Mouse (Mus musculus) CH12.LX (cell line): ENCODE measurements around the gene Ubiad1. TPM values are rescaled to one million over a fixed set of nuclear protein-coding genes. Genes with fewer than 3 reads are reported as not detected.
A peak's percentile ranks its signal among the peaks of the same experiment; 100 is the strongest.

ENCODE experiments used
- DNase-seq: peaks from one replicate; pipeline ENCODE4 v3.0.0-alpha.2; 2013; ENCODE audit errors: extremely low read depth
- H3K27ac ChIP-seq: 2 replicates; pipeline ENCODE4 v1.5.1; 2012; ENCODE audit warnings: low read depth, mild to moderate bottlenecking, control low read depth, moderate library complexity; ENCODE audit not compliant: insufficient read depth
- H3K27me3 ChIP-seq: replicated peaks from 2 replicates; pipeline ENCODE3; 2012; ENCODE audit warnings: inconsistent platforms
- H3K36me3 ChIP-seq, 2 experiments: replicated peaks in 1 of 2; 2 replicates each; pipeline versions ENCODE3 to v1.6.1; 2012; ENCODE audit warnings: inconsistent platforms in 1 of 2, low read length in 1 of 2, mild to moderate bottlenecking in 1 of 2, mixed read lengths in 1 of 2, moderate library complexity in 1 of 2; ENCODE audit not compliant: control insufficient read depth in 1 of 2, insufficient read depth in 1 of 2
- H3K4me1 ChIP-seq, 2 experiments: 2 replicates each; pipeline ENCODE4 v1.6.1; 2012; ENCODE audit warnings: inconsistent platforms in 1 of 2, moderate library complexity in 1 of 2; ENCODE audit not compliant: insufficient read depth in 2 of 2, control insufficient read depth in 1 of 2
- H3K4me2 ChIP-seq: 2 replicates; pipeline ENCODE4 v1.6.1; 2012; ENCODE audit warnings: low read depth, mild to moderate bottlenecking, control low read depth; ENCODE audit not compliant: poor library complexity, insufficient read depth, severe bottlenecking
- H3K4me3 ChIP-seq, 3 experiments: fragments of 150-350 bp in 1 of 3; sonication (generic) in 1 of 3; replicated peaks in 1 of 3; 2 replicates each; pipeline versions ENCODE3 to v1.5.1; 2011 to 2012; ENCODE audit warnings: low read depth in 2 of 3, low read length in 2 of 3, mild to moderate bottlenecking in 2 of 3, moderate library complexity in 2 of 3, control low read depth in 1 of 3, improper control_type of control experiment in 1 of 3, inconsistent platforms in 1 of 3, mixed read lengths in 1 of 3; ENCODE audit not compliant: poor library complexity in 1 of 3
- H3K79me2 ChIP-seq: replicated peaks from 2 replicates; pipeline ENCODE4 v1.6.1; 2012; ENCODE audit warnings: mild to moderate bottlenecking, moderate library complexity; ENCODE audit not compliant: control insufficient read depth, poor library complexity, insufficient read depth, severe bottlenecking; ENCODE audit errors: extremely low read depth
- H3K9ac ChIP-seq: 2 replicates; pipeline ENCODE4 v1.6.1; 2012; ENCODE audit warnings: low read depth, mild to moderate bottlenecking, control low read depth, moderate library complexity; ENCODE audit not compliant: insufficient read depth
- H3K9me3 ChIP-seq: replicated peaks from 2 replicates; pipeline ENCODE3; 2012; ENCODE audit warnings: low read length, inconsistent platforms, mixed read lengths
- CHD2 ChIP-seq: IDR thresholded peaks from 2 replicates; pipeline ENCODE4 v1.6.1; 2011; ENCODE audit warnings: low read length, improper control_type of control experiment
- CTCF ChIP-seq, 2 experiments: IDR thresholded peaks in 1 of 2; conservative IDR thresholded peaks in 1 of 2; 2 replicates each; pipeline ENCODE4 v1.5.1; 2011 to 2012; ENCODE audit warnings: low read depth in 2 of 2, low read length in 2 of 2, improper control_type of control experiment in 1 of 2, inconsistent platforms in 1 of 2, mild to moderate bottlenecking in 1 of 2, moderate library complexity in 1 of 2
- EP300 ChIP-seq: IDR thresholded peaks from 2 replicates; pipeline ENCODE4 v1.6.1; 2011; ENCODE audit warnings: low read length, improper control_type of control experiment
- HCFC1 ChIP-seq: IDR thresholded peaks from 2 replicates; pipeline ENCODE4 v1.6.1; 2012; ENCODE audit warnings: low read depth, mild to moderate bottlenecking, inconsistent platforms, low read length, improper control_type of control experiment
- IRF4 ChIP-seq: IDR thresholded peaks from 2 replicates; pipeline ENCODE4 v1.6.1; 2014; ENCODE audit warnings: low read depth, mild to moderate bottlenecking, inconsistent platforms, low read length, improper control_type of control experiment
- JUN ChIP-seq: IDR thresholded peaks from 2 replicates; pipeline ENCODE4 v1.6.1; 2011; ENCODE audit warnings: low read depth, mild to moderate bottlenecking, low read length, improper control_type of control experiment, moderate library complexity; ENCODE audit not compliant: insufficient read depth
- KAT2A ChIP-seq: IDR thresholded peaks from 2 replicates; pipeline ENCODE4 v1.6.1; 2012; ENCODE audit warnings: low read length, improper control_type of control experiment, inconsistent platforms; ENCODE audit not compliant: insufficient replicate concordance
- MAFK ChIP-seq: IDR thresholded peaks from 2 replicates; pipeline ENCODE4 v1.6.1; 2011; ENCODE audit warnings: low read length, improper control_type of control experiment; ENCODE audit not compliant: insufficient replicate concordance
- MAZ ChIP-seq: IDR thresholded peaks from 2 replicates; pipeline ENCODE4 v1.6.1; 2012; ENCODE audit warnings: low read depth, mild to moderate bottlenecking, inconsistent platforms, low read length, improper control_type of control experiment, moderate library complexity
- MEF2A ChIP-seq: IDR thresholded peaks from 2 replicates; pipeline ENCODE4 v1.6.1; 2014; ENCODE audit warnings: low read depth, mild to moderate bottlenecking, inconsistent platforms, low read length, improper control_type of control experiment, borderline replicate concordance
- MXI1 ChIP-seq: IDR thresholded peaks from 2 replicates; pipeline ENCODE4 v1.6.1; 2011; ENCODE audit warnings: mild to moderate bottlenecking, low read depth, low read length, improper control_type of control experiment
- NELFE ChIP-seq: IDR thresholded peaks from 2 replicates; pipeline ENCODE4 v1.6.1; 2011; ENCODE audit warnings: low read depth, low read length, improper control_type of control experiment
- RAD21 ChIP-seq: IDR thresholded peaks from 2 replicates; pipeline ENCODE4 v1.6.1; 2011; ENCODE audit warnings: low read depth, mild to moderate bottlenecking, low read length, improper control_type of control experiment, moderate library complexity
- SMC3 ChIP-seq: IDR thresholded peaks from 2 replicates; pipeline ENCODE4 v1.6.1; 2011; ENCODE audit warnings: low read depth, low read length, improper control_type of control experiment
- TCF12 ChIP-seq: IDR thresholded peaks from 2 replicates; pipeline ENCODE4 v1.6.1; 2014; ENCODE audit warnings: low read depth, mild to moderate bottlenecking, inconsistent platforms, low read length, improper control_type of control experiment
- ZC3H11A ChIP-seq: IDR thresholded peaks from 2 replicates; pipeline ENCODE4 v1.6.1; 2012; ENCODE audit warnings: low read depth, mild to moderate bottlenecking, inconsistent platforms, low read length, improper control_type of control experiment
- ZMIZ1 ChIP-seq: IDR thresholded peaks from 2 replicates; pipeline ENCODE4 v1.6.1; 2012; ENCODE audit warnings: low read depth, mild to moderate bottlenecking, inconsistent platforms, low read length, improper control_type of control experiment
- dilution Hi-C: fragments of 300-500 bp; cut with MboI; formaldehyde crosslinking; loops from 2 replicates; pipeline ENCODE4 v1.14.3; 2020; ENCODE audit warnings: low sequenced_read_pairs; ENCODE audit not compliant: extremely low pct_unique_long_range_greater_than_20kb, extremely low pct_ligation_motif_present
- in situ Hi-C: fragments of 300-500 bp; cut with MboI; formaldehyde crosslinking; loops from 3 replicates; pipeline ENCODE4 v1.14.3; 2019; ENCODE audit warnings: low sequenced_read_pairs, low pct_ligation_motif_present, low pct_unique_long_range_greater_than_20kb, mixed read lengths
- polyA plus RNA-seq: library from polyadenylated mRNA; unstranded; fragments of >175 nt; gene quantifications from 2 replicates; pipeline ENCODE4 v1.2.1, GENCODE M21; 2012; ENCODE audit warnings: low read depth; ENCODE audit not compliant: insufficient read length
- total RNA-seq, 2 experiments: library from RNA; depleted of rRNA; stranded (reverse); fragments of 300-350 nt in 1 of 2; fragments of >200 nt in 1 of 2; gene quantifications; 2 replicates each; pipeline ENCODE4 v1.2.3; 2012 to 2014

The Ubiad1 gene
- total and polyA plus RNA-seq, 3 experiments: 20.5 to 21.9 (median 20.9) TPM

DNA sequence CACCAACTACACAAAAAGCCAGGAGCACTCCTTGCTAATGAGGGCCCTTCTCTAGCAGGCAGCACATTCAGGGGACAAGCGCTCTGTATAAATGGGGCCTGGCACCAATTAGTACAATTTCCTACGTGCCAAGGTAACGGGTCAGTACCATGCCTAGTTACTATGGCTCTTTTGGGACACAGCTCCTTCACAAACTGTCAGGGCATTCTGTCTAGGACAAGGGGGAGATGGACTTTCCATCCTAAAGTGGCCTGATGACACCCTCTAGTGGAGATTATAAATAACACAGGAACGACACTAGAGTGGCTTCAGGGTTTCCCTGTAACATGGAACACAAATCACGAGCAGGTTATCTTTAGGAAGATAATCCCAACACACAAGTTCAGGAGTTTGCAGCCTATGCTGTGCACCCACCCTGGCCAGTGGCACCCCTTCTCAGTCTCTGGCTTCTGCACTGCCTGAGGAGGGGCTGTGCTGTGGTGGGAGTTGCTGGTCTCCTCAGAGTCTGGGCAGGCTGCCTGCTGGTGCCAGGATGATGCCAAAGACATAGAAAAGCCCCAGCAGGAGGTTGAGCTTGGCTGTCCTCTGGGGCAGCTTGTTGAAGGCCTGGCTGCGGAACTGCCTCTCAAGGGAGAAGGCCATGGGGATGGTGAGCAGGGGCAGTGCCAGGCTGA, 8.8 kb downstream of the Ubiad1 start:
- Histone ChIP-seq H3K27me3 (no peaks in the 10 kb centered on the region), H3K4me1 (peaks cover 0 to 8% of the 10 kb centered on the region in 2 experiments; a peak in 3 of 4 replicates), H3K4me3 (no peak overlapping the region), H3K27ac (no peak overlapping the region), H3K9ac (no peak overlapping the region), H3K36me3 (peaks cover 38 to 95% of the 10 kb centered on the region in 2 experiments), H3K79me2 (peaks cover 6% of the 10 kb centered on the region), H3K9me3 (no peaks in the 10 kb centered on the region), H3K4me2 (no peak overlapping the region)
- dilution Hi-C loops (no loop called here), in situ Hi-C loops (no loop called here)
- TF ChIP-seq RAD21 (peak; percentile 36), EP300 (no peak), MEF2A (no peak), CTCF (conservative IDR thresholded peaks at IDR 0.05 in 1 of 2, IDR thresholded peaks at IDR 0.05 in 1 of 2; ENCODE audit: low read depth in 2 of 2, low read length in 2 of 2) (peak; percentile 33 to 59; a peak in 3 of 4 replicates), MXI1 (no peak), JUN (no peak), ZC3H11A (no peak), TCF12 (no peak), KAT2A (no peak)
- no peak for DNase-seq

DNA sequence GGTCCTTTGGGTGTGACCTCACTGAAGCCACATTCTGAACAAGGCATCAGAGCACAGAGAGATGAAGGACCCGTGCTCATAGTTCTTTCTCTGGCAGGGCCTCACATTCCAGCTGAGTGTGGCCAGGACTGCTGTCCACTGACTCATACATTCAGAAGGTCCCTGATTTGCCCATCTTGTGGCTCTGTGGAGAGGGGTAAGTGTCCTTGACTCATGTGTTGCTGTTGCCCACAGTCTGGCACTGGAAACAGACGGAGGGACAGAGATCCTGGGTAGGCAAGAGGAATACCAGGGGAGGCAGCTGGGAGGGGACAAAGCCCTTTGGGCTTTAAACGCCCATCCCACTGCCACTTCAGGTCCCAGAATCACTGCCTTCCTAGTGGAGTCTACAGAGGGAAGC, 9.5 kb downstream of the Ubiad1 start:
- dilution Hi-C loops (no loop called here), in situ Hi-C loops (no loop called here)
- H3K9me3 ChIP-seq: no peaks in the 10 kb centered on the region
- TF ChIP-seq IRF4: no peak
- no peak for TF ChIP-seq NELFE
- no peak for TF ChIP-seq TCF12
- TF ChIP-seq ZMIZ1: no peak
- no peak for TF ChIP-seq KAT2A
- no peak for TF ChIP-seq MAFK
- TF ChIP-seq CHD2: no peak
- no peak for TF ChIP-seq MAZ
- TF ChIP-seq SMC3: no peak
- no peak for TF ChIP-seq HCFC1
- no peak overlapping the region for H3K4me3 ChIP-seq
- no peaks in the 10 kb centered on the region for H3K27me3 ChIP-seq
- H3K27ac ChIP-seq: no peak overlapping the region
- H3K4me1 ChIP-seq: peaks cover 0 to 5% of the 10 kb centered on the region in 2 experiments; a peak in 3 of 4 replicates
- DNase-seq: no peak
- H3K36me3 ChIP-seq: peaks cover 39 to 95% of the 10 kb centered on the region in 2 experiments
- no peak overlapping the region for H3K9ac ChIP-seq
- H3K4me2 ChIP-seq: no peak overlapping the region
- H3K79me2 ChIP-seq: peaks cover 5% of the 10 kb centered on the region
